Mouse (Mus musculus): ENCODE results near the gene 1110051M20Rik.

1110051M20Rik gene

DNA sequence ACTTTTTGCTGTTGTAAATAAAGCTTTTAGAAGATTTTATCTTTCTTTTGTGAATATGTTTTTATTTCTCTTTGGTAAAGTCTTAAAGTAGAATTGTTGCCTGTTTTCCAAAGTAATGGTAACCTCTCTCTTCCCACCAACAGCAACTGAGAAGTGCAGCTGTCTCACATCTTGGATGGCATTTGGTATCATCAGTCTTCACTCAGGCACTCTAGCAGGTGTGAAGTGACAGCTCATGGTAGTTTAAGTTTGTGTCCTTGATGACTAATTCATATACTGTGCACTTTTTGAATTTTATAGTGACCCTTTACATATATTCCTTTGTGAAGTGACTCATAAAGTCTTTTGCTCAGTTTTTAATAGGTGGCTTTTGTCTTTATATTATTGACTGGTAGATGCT is 92.7 kb downstream of the 1110051M20Rik start:
- in situ Hi-C loops (cut with MseI, MboI): no loop called here

DNA sequence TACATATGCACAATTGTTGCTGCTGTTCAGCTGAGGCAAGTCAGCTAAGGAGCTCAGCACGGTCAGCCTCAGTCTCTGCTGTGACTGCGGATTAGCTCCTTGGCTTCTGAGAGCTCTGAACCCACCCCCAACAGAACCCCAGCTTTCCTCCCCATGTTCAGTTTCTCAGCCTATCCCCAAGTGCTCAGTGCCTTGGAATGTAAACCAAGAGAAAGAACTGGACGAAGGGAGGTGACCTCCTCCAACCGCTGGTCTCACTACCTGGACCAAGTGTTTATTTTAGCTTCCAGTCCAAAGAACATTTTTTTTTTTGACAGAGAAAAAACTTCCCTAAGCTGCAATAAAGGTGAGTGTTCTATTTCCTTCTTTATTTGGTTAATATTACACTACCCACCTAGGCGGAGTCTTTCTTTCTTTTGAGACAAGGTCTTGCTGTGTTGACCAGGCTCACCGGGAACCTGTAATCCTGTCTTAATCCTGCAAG is 94.5 kb downstream of the 1110051M20Rik start:
- in situ Hi-C loops (cut with MseI, MboI): no loop called here

DNA sequence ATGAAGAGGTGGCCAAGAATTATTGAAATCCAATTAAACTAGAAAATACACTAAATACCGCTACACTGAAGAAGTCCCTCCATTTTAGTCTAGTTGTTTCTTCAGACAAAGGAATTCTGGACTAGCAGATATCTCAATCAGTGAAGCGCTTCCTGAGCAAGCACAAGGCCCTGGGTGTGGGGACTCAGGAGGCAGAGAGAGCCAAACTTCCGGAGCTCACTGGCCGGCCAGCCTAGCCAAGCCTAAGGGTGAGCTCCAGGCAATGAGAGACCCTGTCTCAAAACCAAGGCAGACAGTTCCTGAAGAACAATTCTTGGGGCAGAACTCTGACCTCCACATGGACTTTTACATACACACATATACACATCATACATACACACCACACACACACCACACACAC is 95.6 kb downstream of the 1110051M20Rik start:
- in situ Hi-C loops (cut with MseI, MboI): no loop called here

DNA sequence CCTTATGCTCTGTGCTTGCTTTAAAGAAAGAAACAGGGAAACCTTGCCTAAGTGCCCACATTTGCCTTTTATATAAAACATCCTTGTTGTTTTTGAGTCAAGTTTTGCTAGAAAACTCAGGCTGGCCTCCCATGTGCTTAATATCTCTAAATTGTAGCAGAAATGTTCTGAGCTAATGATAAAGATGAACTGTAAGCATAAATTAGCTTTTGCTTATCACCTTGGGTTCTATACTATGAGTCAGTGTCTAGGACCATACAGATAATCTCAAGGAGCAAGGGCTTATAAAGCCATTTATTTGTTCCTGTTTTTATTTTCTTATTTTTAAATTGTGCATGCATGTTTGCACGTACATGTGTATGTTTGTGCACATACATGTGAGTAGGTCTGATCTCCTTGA is 98.9 kb downstream of the 1110051M20Rik start:
- in situ Hi-C loops (cut with MseI, MboI): no loop called here

DNA sequence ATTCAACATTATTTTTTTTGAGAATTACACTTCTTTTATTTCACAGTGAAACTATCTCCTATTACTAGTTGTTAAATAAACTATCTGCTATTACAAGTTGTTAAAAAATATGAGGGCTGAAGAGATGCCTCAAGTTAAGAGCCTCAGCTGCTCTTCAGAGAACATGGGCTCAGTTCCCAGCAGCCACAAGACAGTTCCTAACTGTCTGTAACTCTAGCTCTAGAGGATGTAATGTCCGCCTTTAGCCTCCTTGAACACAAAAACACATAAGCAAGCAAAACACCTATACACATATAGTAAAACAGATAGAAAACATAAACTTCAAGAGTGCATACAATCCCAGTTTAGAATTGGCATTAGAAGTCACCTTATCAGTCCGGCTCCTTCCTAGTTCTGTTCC is 104.9 kb downstream of the 1110051M20Rik start:
- in situ Hi-C loops (cut with MseI, MboI): no loop called here

DNA sequence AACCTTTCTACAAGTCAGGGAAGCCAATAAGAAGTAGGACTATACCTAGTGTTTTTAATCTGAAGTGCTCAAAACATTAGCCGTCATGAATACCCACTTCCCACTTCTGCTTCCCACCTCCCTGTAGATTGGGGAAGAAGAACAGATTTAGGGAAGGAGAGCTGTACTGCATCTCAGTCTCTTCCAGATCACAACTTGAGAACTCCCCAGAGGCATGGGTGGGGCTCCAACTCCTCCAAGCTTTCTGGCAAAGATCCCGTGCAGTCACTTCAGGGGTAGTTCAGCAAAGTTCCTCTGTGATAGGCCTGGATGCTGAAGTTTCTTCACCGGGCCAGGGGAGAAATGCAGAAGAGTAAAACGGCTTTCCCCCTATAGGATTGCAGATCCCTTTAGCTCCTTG is 109.4 kb downstream of the 1110051M20Rik start:
- in situ Hi-C loops (cut with MseI, MboI): no loop called here

DNA sequence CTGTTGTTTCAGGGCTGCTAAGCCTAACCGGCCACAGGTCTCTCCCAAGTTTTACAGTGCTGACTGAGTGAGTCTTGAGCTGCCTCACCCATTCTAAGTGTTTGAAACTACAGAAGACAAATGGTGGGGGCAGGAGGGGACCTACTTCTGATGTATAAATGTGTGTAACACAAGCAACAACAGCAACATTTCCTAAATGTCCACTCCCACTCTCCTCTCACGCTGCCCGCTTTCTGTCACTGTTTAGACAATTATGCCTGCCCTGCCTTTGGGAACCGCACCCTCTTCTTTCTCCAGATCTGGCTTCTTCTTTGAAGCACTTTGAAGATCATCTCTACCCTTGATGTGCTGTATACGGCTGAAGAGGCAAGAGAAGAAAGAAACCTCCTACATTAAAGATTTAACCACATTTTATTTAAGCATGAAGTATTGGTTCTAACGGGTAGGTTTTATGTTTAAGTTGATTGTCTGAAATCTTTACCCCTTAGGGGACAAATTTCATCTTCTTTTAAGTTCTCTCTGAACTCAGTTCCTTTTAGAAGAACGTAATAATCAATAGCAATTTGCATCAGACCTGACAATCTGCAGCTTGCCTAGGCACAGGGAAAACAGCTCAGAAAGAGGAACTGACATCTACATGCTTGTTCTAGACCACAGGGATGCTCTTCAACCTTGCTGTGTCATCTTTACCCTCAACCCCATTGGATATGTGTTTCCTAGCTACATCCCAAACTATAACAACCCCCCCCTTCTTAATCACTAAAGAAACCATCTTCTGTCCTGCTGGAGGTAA is 113.3 kb downstream of the 1110051M20Rik start:
- in situ Hi-C loops (cut with MseI, MboI): no loop called here

DNA sequence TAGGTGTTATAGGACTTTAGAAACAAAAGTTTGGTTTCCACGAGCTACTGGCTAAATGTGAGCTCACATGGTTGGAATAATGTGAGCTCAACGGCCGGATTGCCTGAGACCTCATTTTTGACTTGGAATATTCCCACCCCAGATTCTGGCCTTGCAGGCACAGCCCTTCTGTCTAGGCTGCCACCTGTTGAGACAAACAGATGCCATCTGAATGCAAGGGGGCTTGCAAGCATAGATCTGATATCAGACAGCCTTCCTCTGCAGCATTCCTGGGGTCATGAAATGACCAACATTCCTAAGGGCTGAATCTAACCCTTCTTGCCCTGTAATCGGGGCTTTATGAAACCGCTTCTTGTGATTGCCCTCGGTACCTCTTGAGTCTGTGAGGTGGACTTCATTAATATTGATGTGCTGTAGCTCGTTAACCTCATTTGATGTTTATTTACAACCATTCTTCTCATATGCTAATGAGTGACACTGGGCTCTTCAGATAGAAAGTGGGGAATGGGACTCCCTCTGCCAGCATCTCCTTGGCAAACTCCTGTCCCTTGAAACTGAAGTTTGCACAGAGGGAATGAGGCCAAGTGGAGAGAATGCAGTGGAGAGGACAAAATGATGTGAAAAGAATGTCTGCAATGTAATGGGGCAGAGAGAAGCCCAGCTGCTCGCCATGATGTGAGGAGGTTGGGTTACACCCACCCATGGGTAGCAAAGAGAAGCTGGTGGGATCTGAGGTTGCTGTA is 114.3 kb downstream of the 1110051M20Rik start:
- in situ Hi-C loops (cut with MseI, MboI): no loop called here

DNA sequence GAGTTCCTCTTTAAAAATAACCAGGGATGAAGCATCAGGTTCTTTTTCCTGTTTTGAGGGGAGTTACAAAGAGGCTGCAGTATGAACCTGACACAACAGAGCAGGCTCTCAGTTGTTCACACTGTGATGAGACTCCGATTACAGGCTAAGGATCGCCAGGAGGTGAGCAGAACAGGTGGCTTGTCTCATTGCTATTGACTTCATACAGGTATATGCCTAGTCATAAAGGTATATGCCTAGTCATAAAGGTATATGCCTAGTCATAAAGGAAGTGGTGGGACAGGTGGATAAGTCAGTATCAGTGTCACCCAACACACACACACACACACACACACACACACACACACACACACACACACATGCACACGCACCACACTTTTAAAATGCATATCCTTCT is 115.8 kb downstream of the 1110051M20Rik start:
- in situ Hi-C loops (cut with MseI, MboI): no loop called here

DNA sequence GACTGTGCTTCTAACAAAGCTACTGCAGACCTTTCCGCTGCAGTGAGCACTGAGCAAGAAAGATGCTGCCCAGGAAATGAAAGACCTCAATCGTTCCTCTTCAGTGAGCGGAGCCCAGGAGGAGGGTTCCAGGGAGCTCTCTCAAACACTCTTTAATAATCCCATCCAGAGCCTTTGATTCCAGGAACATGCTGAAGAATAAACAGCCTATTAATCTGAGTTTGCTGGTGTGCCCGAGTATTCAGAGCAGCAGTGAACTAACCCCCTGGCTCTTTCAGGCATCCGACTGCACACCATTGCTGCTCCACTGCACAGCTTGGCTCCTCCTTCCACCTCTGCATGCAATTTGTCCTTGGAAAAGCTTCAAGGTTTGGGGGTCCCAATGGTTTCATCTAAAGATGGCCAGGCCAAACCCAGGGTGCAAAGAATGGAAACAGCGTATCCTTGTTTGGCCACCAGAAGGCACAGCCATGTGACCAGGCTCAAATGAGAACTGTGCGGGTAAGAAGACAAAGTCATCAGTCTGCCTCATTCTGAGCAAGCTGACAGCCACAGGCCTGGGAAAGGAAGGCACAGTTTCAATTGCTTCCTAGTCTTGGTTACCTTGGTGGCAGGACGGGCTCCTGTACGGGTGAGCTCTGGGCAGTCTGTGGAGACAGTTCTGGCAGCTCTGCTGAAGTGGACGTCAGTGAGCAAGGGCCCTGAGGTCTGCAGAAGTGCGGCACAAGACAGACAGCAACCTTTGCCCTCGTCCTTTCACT is 116.4 kb downstream of the 1110051M20Rik start:
- in situ Hi-C loops (cut with MseI, MboI): no loop called here

DNA sequence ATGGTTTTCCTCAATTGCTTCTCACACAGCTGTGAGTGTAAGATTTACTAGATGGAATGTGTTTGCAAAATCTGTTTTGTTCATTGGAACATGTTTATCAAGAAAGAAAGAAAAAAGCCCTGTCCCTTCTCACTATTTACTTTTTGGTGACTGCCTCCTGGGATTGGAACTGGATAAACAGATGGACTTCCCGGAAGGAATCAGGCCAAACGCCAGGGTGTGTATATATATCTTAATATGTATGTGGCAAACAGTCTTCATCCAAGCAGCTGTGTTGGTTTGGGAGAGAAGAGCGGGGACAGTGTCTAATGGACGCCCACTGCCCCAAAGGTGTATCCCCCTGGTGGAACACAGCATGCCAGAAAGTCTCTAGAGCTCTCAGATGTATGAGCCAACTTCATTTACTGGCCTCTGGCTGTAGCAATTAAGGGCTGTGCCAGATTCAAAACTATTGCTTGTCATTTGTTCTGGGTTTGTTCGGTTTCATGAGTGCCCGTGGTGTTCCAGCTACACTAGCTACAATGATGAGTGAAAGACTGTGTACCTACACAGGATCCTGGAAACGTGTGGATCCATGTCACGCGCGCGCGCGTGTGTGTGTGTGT is 117.7 kb downstream of the 1110051M20Rik start:
- in situ Hi-C loops (cut with MseI, MboI): no loop called here

DNA sequence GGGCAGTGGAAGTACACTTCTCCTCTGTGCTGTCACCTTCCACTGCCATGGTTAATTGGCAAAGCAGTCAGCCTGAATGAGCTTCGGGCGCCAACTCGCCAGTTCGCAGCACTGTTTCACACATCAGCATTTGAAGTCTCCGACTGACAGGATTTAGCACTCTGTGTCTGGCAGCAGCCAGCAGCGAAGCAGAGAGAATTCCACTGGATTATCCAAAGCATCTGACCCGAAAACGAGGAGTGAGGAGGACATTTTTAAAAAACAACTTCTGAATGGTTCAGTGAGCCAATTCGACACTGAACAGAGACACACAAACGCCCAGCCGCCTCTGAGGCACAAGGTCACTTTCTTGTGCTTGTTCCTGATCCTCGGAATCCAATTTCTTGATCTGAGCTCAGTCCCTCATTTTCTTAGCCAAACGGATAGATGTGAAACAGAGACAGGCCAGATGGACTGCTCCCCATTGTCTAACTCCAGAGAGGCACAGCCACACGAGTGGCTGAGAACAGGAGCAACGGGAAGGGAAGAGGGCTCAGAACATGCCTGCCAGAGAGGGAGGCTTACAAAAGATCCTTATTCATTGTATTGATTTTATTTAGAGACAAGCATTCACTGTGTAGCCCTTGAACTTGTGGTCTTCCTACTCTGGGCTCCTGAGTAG is 119.6 kb downstream of the 1110051M20Rik start:
- in situ Hi-C loops (cut with MseI, MboI): no loop called here

DNA sequence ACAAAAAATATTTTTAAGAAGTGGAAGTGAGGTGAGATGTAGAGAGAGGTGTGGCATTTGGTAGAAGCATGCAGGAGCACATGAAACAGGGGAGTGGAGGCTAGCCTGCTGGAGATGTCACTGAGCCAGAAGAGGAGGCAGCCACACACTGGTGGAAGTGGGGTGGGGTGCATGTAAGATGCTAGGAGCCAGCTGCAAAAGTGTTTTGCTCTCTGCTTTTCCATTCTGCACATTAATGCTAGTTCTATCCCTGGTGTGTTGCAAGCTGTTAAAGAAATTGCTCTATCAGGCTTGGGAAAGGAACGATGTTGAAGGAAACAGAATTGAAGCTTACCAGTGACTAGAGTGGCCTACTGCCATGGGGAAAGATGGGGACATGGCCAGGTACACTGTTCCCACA is 120.2 kb downstream of the 1110051M20Rik start:
- in situ Hi-C loops (cut with MseI, MboI): no loop called here

DNA sequence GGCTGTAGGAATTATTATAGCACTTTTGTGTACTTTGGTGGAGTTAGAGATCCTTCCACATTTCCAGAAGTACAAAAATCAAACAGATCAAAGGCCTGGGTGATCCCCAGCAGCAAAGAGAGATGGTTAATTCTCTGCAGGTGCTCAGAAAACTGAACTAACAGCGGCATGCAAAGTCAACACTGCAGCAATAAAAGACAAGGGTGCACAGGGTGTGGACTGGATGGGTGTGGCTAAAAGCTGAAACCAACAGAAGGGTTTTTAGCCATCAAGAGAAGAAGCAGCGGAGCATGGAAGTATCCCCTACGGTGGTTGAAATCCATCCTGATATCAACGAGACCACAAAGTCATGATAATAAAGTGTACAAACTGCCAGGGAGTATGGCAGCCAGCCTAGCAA is 122.0 kb downstream of the 1110051M20Rik start:
- in situ Hi-C loops (cut with MseI, MboI): no loop called here

DNA sequence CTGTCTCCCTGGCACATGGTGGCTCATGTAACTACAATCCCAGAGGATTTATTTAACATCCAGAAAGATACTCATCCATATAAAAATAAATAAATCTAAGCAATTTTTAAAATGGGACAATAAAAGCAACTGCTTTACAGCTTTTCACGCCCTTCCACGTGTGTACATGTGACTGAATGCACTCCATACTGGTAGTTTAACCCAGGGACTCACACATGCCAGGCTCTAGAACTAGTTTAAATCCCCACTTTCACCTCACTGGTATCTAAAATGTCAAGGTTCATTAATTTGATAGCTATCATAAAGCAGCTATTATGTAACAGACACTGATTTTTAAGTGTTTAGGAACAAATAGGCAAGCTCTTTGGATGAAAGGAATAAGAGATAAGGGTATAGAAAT is 122.6 kb downstream of the 1110051M20Rik start:
- in situ Hi-C loops (cut with MseI, MboI): no loop called here

DNA sequence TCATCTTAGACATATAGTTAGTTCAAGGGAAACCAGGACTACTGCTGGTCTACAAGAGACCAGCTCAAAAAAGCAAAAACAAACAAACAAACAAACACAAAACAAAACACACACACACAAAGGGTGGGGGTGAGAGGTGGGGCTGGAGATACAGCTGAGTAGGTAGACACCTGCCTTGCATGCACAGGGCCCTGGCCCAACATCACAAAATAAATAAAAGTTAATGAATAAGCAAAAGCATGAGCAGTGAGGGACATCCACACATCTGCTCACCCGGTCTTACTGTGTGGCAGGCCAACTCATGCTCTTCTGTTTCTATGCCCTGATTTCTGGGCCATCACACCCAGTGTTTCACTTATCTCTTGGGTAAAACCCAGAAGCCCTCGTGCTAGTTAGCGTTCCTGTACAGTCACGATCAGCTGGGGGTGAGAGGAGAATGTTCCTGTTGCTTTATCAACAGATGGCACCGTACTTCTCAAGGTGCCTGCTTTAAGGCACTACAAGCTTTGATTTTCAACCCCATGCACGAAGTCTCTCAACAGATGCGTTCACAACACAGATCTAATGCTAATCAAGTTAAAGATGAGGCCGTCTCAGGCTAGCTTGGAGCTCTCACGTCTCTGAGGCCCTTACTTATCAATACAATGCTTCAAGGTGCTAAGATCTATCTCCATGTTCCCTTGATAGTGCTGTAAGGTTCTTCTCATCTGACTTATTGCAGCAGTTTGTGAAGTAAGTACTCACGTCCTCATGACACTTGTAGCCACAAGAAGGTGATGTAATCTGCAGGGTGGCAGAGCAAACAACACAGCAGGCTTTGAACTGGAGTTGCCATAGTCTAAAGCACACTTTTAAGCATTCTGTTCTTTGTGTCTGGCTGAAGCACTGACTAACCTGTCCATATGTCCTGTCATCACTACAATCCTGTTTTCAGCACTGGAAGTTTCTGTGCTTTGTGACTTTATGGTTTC is 123.7 kb downstream of the 1110051M20Rik start:
- in situ Hi-C loops (cut with MseI, MboI): no loop called here

DNA sequence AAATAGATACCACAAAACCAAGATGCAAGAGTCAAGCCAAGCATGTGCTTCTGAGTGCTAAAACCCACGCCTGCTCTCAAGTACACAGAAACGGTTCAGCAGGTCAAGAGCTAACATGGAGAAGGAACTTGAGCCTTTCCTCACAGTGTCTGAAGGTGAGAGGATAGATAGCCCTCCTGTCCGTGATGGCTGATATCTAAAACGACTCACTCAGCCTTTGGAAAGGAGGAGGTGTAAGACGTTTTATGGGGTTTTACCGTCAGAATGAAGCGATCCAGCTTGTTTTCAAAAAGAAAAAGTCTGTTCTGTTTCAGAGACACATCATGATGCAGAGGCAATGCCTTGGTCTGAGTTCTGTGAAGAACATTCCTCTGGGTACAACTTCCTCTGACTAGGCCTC is 130.3 kb downstream of the 1110051M20Rik start:
- in situ Hi-C loops (cut with MseI, MboI): no loop called here

DNA sequence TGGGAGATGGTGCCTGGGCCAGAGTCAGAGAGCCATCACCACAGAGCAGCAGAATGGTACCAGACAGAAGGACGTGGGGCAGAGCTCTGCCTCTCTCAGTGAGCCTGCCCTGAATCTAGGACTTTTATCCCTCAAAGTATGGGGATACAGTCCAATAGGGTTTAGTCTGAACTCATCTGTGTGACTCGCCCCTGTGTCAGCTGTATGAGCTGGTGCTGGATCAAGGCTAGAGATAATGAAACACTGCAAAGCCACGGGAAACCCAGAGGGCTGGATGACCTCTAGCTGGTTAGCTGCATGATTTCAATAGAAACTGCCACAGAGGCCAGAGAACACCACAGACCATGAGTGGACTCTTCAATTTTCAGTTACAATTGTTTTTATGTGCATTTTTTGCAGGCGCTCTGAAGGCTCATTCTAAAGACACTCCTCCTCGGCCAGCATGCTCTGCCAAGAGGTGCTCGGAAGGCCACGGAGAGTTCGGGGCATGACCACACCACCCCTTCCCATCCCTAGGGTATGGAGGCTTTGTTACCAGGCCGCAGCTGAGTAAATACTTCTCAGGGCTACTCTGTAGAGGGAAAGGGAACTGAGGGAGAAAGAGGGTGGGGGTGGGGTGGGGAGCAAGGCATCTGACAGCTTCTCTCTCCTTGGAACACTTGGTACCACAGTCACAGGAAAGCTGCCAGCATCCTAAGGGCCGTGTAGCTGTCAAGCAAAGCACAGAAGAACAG is 131.8 kb downstream of the 1110051M20Rik start:
- in situ Hi-C loops (cut with MseI, MboI): no loop called here

DNA sequence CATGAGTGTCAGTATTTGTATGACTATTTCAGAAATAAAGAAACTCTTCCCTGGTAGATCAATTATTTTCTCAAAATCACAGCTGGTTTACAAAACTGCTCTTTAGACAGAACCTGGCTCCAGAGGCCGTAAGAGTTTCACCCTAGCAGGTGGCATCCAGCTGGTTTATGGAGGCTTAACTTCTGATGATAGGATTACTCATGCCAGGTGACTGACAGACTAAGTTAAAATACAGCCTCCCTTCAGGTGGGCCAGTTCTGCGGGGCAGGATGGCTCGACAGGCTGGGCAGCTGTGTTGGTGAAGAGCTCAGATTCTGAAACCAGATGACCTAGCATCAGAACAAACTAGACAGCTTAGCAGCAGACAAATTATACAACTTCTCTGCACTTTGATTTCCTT is 135.0 kb downstream of the 1110051M20Rik start:
- in situ Hi-C loops (cut with MseI, MboI): no loop called here
